Mouse (Mus musculus) ovary, postnatal 36 days (tissue): Measurements from ENCODE around the gene Fut11.

Experiments used
- DNase-seq: peaks from one replicate; pipeline ENCODE4 v3.0.0; 2022; ENCODE audit warnings: low spot score, mixed read lengths

Gene Fut11

GRCm38 (mm10) chr14:20718443-20718842 lies 23.7 kb downstream of the Fut11 start:
- DNase-seq: no peak

GRCm38 (mm10) chr14:20719767-20720166 lies 25.0 kb downstream of the Fut11 start:
- no peak for DNase-seq

GRCm38 (mm10) chr14:20721371-20721770 lies 26.6 kb downstream of the Fut11 start:
- DNase-seq: no peak

GRCm38 (mm10) chr14:20723006-20723405 lies 28.2 kb downstream of the Fut11 start:
- DNase-seq: no peak

GRCm38 (mm10) chr14:20724043-20724442 lies 29.3 kb downstream of the Fut11 start:
- DNase-seq: peak; percentile 68

GRCm38 (mm10) chr14:20725660-20726339 lies 31.0 kb downstream of the Fut11 start:
- DNase-seq: no peak

GRCm38 (mm10) chr14:20729871-20730270 lies 35.1 kb downstream of the Fut11 start:
- DNase-seq: no peak

- no peak for DNase-seq
Measured at GRCm38 (mm10) chr14:20730853-20731602, 36.3 kb downstream of the Fut11 start.

GRCm38 (mm10) chr14:20733041-20733951 lies 38.5 kb downstream of the Fut11 start:
- no peak for DNase-seq

GRCm38 (mm10) chr14:20733952-20734774 lies 39.4 kb downstream of the Fut11 start, which contains the start of gene Ndst2:
Gene Ndst2, minus strand, starts transcription at chr14:20734562.
- DNase-seq: peak; percentile 90

GRCm38 (mm10) chr14:20735052-20735451 lies 40.3 kb downstream of the Fut11 start:
- no peak for DNase-seq

- no peak for DNase-seq
Measured at GRCm38 (mm10) chr14:20735892-20736390, 41.2 kb downstream of the Fut11 start.

GRCm38 (mm10) chr14:20737306-20737705 lies 42.5 kb downstream of the Fut11 start:
- DNase-seq: peak; percentile 53

GRCm38 (mm10) chr14:20738511-20738910 lies 43.7 kb downstream of the Fut11 start:
- no peak for DNase-seq

- DNase-seq: no peak
Measured at GRCm38 (mm10) chr14:20741301-20741700, 46.5 kb downstream of the Fut11 start.

- no peak for DNase-seq
Measured at GRCm38 (mm10) chr14:20743614-20744013, 48.8 kb downstream of the Fut11 start.

- DNase-seq: no peak
Measured at GRCm38 (mm10) chr14:20746935-20747334, 52.2 kb downstream of the Fut11 start.

- DNase-seq: no peak
Measured at GRCm38 (mm10) chr14:20748388-20748787, 53.6 kb downstream of the Fut11 start.

GRCm38 (mm10) chr14:20749494-20750051 lies 54.8 kb downstream of the Fut11 start:
- DNase-seq: no peak

- no peak for DNase-seq
Measured at GRCm38 (mm10) chr14:20750503-20750902, 55.7 kb downstream of the Fut11 start.
